18 mouse cellular contexts compared by ENCODE assay signal in the genomic region with DNA sequence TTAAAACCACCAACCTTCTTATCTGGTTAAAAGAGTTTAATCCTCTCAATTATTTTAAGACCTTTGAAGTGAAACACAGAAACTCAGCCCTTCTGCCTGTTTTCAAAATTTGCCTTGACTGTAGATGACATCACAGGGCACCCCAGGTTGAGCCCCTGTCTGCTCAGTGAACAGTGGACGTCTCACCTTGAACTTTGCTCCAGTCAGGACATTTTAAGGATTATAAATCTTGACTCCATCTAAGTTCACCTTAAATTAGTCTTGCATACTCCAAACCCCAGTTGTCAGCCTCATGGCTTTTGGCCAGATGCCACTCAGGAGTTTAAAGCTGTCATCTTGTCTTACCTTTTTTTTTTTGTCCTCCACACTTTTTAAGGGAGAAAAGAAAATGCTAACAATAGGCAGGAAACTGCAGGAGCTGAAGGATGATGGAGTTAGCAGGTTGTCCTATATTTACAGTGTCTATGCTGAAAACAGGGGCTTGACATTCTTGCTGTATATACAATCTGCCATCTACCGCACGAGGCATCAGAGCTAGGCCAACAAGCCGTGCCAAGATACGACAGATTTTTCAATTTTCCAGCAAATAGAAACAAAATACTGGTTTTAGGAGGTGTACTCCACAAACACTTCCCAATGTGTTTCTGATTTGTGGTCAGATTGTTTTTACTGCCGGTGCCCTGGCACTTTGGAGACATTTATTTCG.
DNase-seq lines count a peak whose midpoint lies in the region; ATAC-seq and TF ChIP-seq lines count a peak whose summit lies in the region.
"Had no signal": no experiment of that assay in that cellular context is flagged by ENCODE, and none has a peak within 500 bp of the region (broad histone marks: within the 10 kb centered on the region; RNA-seq: fewer than 3 reads in every experiment).

No protein-coding gene starts in this region.

- no peak overlapping the region for H3K4me2 ChIP-seq in stomach, embryonic 15.5 days
- H3K4me2 ChIP-seq in stomach, postnatal 0 days (replicated peaks; ENCODE audit: low read depth) = no peak overlapping the region
- H3K4me2 ChIP-seq: hindbrain, embryonic 15.5 days; midbrain, embryonic 13.5 days had no signal

- H3K9me3 ChIP-seq in stomach, embryonic 15.5 days = no peaks in the 10 kb centered on the region
- no peaks in the 10 kb centered on the region for H3K9me3 ChIP-seq in stomach, postnatal 0 days (ENCODE audit: control insufficient read depth, low read length)
- H3K9me3 ChIP-seq: heart, embryonic 10.5 days; hindbrain, embryonic 15.5 days; midbrain, embryonic 13.5 days had no signal

- 45% methylated on average over 7 of the region's 7 CpGs for WGBS in stomach, embryonic 15.5 days
- 45% methylated on average over 7 of the region's 7 CpGs for WGBS in stomach, postnatal 0 days

- H3K4me3 ChIP-seq in stomach, embryonic 15.5 days (replicated peaks) = no peak overlapping the region
- no peak overlapping the region for H3K4me3 ChIP-seq in stomach, postnatal 0 days (ENCODE audit: low read depth, low read length)
- H3K4me3 ChIP-seq: heart, embryonic 10.5 days; hindbrain, embryonic 15.5 days; midbrain, embryonic 13.5 days had no signal

- no peak for TF ChIP-seq EP300 in stomach, postnatal 0 days (optimal IDR thresholded peaks at IDR 0.05)

- no peaks in the 10 kb centered on the region for H3K36me3 ChIP-seq in stomach, embryonic 15.5 days
- H3K36me3 ChIP-seq in stomach, postnatal 0 days (ENCODE audit: control insufficient read depth, insufficient read depth, low read length) = no peaks in the 10 kb centered on the region
- H3K36me3 ChIP-seq: heart, embryonic 10.5 days; hindbrain, embryonic 15.5 days; midbrain, embryonic 13.5 days had no signal

- no peak for TF ChIP-seq CTCF in stomach, postnatal 0 days (IDR thresholded peaks at IDR 0.05; ENCODE audit: low read depth)

- H3K27ac ChIP-seq in stomach, embryonic 15.5 days = 0 out of 2 replicates have a peak overlapping the region, but pooled peaks have one; percentile 18
- H3K27ac ChIP-seq in stomach, postnatal 0 days (replicated peaks) = no peak overlapping the region
- H3K27ac ChIP-seq: heart, embryonic 10.5 days; hindbrain, embryonic 15.5 days; macrophage; midbrain, embryonic 13.5 days had no signal

- no peak overlapping the region for H3K9ac ChIP-seq in stomach, embryonic 15.5 days
- H3K9ac ChIP-seq in stomach, postnatal 0 days (ENCODE audit: low read length) = no peak overlapping the region
- H3K9ac ChIP-seq: hindbrain, embryonic 15.5 days; midbrain, embryonic 13.5 days had no signal

- H3K4me1 ChIP-seq in stomach, embryonic 15.5 days = no peaks in the 10 kb centered on the region
- no peaks in the 10 kb centered on the region for H3K4me1 ChIP-seq in stomach, postnatal 0 days (replicated peaks; ENCODE audit: control insufficient read depth, insufficient read depth)
- H3K4me1 ChIP-seq: heart, embryonic 10.5 days; hindbrain, embryonic 15.5 days; midbrain, embryonic 13.5 days had no signal

- DNase-seq in cerebellum, postnatal 10 days = peak; percentile 18 to 19
- no peak for DNase-seq in cerebellum, adult 11 months
- no peak for DNase-seq in stomach, postnatal 0 days (ENCODE audit: low spot score)
- DNase-seq in forelimb bud, embryonic 11.5 days (ENCODE audit: low read depth, low spot score) = peak; percentile 72
- no peak for DNase-seq in thymus, adult 18-20 months
- DNase-seq in testis, postnatal 14 days (ENCODE audit: low spot score) = no peak
- no peak for DNase-seq in thymus, postnatal 0 days (ENCODE audit: low spot score)
- DNase-seq: B cell, adult 2 months; gastrocnemius, postnatal 10 days; kidney, adult 11 months; kidney, postnatal 14 days; layer of hippocampus, adult 9-11 months; right cerebral cortex, adult 18-20 months had no signal

- no peaks in the 10 kb centered on the region for H3K27me3 ChIP-seq in stomach, embryonic 15.5 days (replicated peaks)
- no peaks in the 10 kb centered on the region for H3K27me3 ChIP-seq in stomach, postnatal 0 days (ENCODE audit: control insufficient read depth, insufficient read depth, low read length)
- H3K27me3 ChIP-seq: hindbrain, embryonic 15.5 days; midbrain, embryonic 13.5 days had no signal

- no peak for ATAC-seq in stomach, embryonic 15.5 days (ENCODE audit: insufficient read depth, low FRiP score, low read depth)
- ATAC-seq in stomach, postnatal 0 days (ENCODE audit: low FRiP score, low TSS enrichment) = no peak
- ATAC-seq: midbrain, embryonic 13.5 days had no signal

Comparison
In these comparisons a context has a peak if more than half of its experiments do, and no peak if none do; other contexts are left out.
1. DNase-seq: peak in cerebellum, postnatal 10 days (2 of 2) and forelimb bud, embryonic 11.5 days (single experiment); none in cerebellum, adult 11 months (single experiment), stomach, postnatal 0 days (single experiment), thymus, adult 18-20 months (0 of 2), testis, postnatal 14 days (single experiment) and thymus, postnatal 0 days (single experiment).